In the genomic region with DNA sequence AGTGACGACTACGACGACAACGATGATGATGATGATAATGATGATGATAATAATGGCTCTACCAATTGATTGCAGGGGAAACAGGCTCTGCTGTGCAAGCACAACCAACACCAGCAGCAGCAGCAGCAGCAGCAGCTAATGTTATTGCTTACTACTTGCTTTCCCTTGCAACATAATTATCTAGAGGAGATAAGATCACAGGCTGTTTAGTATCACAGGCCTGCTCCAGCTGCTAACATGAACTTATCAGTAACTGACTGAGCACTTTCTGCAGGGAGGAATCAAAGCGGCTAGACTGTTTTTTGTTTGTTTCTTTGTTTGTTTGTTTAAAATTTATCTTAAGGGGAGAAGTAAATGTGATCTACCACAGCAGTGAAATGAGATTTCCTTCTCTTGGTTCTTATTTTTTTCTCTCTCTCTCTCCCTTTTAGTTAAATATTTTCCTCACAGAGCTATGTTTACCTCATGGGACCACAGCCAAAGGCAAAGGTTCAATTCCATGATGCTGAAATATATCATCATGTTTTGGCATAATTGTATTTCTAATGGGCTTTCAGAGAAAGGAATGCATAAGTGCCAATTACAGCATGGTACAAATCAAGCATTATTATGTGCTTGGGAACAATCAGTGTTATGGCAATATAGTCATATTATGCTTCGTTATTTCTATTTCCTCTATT, we compare ENCODE assay signal across 20 mouse cellular contexts.
DNase-seq lines count a peak whose midpoint lies in the region; ATAC-seq and TF ChIP-seq lines count a peak whose summit lies in the region.
"Had no signal": no experiment of that assay in that cellular context is flagged by ENCODE, and none has a peak within 500 bp of the region (broad histone marks: within the 10 kb centered on the region; RNA-seq: fewer than 3 reads in every experiment).

No protein-coding gene starts in this region.

- H3K4me3 ChIP-seq in kidney, postnatal 0 days (replicated peaks; ENCODE audit: low read depth, low read length): no peak overlapping the region
- no peak overlapping the region for H3K4me3 ChIP-seq in neural tube, embryonic 13.5 days
- no peak overlapping the region for H3K4me3 ChIP-seq in neural tube, embryonic 14.5 days (ENCODE audit: low read depth, low read length)
- H3K4me3 ChIP-seq: hindbrain, embryonic 13.5 days; intestine, embryonic 15.5 days had no signal

- no peak for ATAC-seq in kidney, postnatal 0 days (replicated peaks; ENCODE audit: low FRiP score, low read depth)
- peak; percentile 67; the same call in 1 of the 2 replicates for ATAC-seq in neural tube, embryonic 13.5 days (ENCODE audit: low read depth)
- ATAC-seq in neural tube, embryonic 14.5 days (ENCODE audit: low read depth): peak; percentile 73
- ATAC-seq: forebrain, postnatal 0 days; intestine, embryonic 15.5 days had no signal

- H3K36me3 ChIP-seq in kidney, postnatal 0 days (ENCODE audit: insufficient read depth, low read length): no peaks in the 10 kb centered on the region
- no peaks in the 10 kb centered on the region for H3K36me3 ChIP-seq in neural tube, embryonic 13.5 days
- H3K36me3 ChIP-seq in neural tube, embryonic 14.5 days (ENCODE audit: control insufficient read depth, insufficient read depth, low read length): no peaks in the 10 kb centered on the region
- H3K36me3 ChIP-seq: hindbrain, embryonic 13.5 days; intestine, embryonic 15.5 days had no signal

- 64% methylated on average over 6 of the region's 6 CpGs for WGBS in kidney, postnatal 0 days
- 61% methylated on average over 6 of the region's 6 CpGs for WGBS in neural tube, embryonic 13.5 days
- 68% methylated on average over 6 of the region's 6 CpGs for WGBS in neural tube, embryonic 14.5 days

- no peaks in the 10 kb centered on the region for H3K27me3 ChIP-seq in kidney, postnatal 0 days (ENCODE audit: insufficient read depth, low read length)
- no peaks in the 10 kb centered on the region for H3K27me3 ChIP-seq in neural tube, embryonic 13.5 days
- H3K27me3 ChIP-seq in neural tube, embryonic 14.5 days (ENCODE audit: control insufficient read depth, insufficient read depth, low read length): no peaks in the 10 kb centered on the region
- H3K27me3 ChIP-seq: CH12.LX; hindbrain, embryonic 13.5 days; intestine, embryonic 15.5 days had no signal

- H3K9me3 ChIP-seq in kidney, postnatal 0 days (replicated peaks; ENCODE audit: low read length): no peaks in the 10 kb centered on the region
- H3K9me3 ChIP-seq in neural tube, embryonic 13.5 days: no peaks in the 10 kb centered on the region
- H3K9me3 ChIP-seq in neural tube, embryonic 14.5 days (ENCODE audit: control insufficient read depth, low read length): no peaks in the 10 kb centered on the region
- H3K9me3 ChIP-seq: hindbrain, embryonic 13.5 days; intestine, embryonic 15.5 days had no signal

- no peak overlapping the region for H3K27ac ChIP-seq in kidney, postnatal 0 days
- H3K27ac ChIP-seq in neural tube, embryonic 13.5 days (replicated peaks): peak overlapping the region; percentile 40; the same call in 1 of the 2 replicates
- H3K27ac ChIP-seq in neural tube, embryonic 14.5 days (ENCODE audit: low read depth, low read length): no peak overlapping the region
- H3K27ac ChIP-seq: hindbrain, embryonic 13.5 days; intestine, embryonic 15.5 days had no signal

- no peak for TF ChIP-seq CTCF in kidney, postnatal 0 days (IDR thresholded peaks at IDR 0.05; ENCODE audit: low read depth)
- no peak for TF ChIP-seq CTCF in brain, embryonic 14.5 days (IDR thresholded peaks at IDR 0.05; ENCODE audit: borderline replicate concordance, extremely low read depth, insufficient read depth, insufficient read length)

- no peak overlapping the region for H3K9ac ChIP-seq in kidney, postnatal 0 days (ENCODE audit: low read depth, low read length)
- H3K9ac ChIP-seq in neural tube, embryonic 13.5 days: no peak overlapping the region
- H3K9ac ChIP-seq in neural tube, embryonic 14.5 days (replicated peaks; ENCODE audit: low read depth, low read length): no peak overlapping the region
- H3K9ac ChIP-seq: forebrain, postnatal 0 days; hindbrain, embryonic 13.5 days; intestine, embryonic 15.5 days had no signal

- H3K4me1 ChIP-seq in kidney, postnatal 0 days (replicated peaks; ENCODE audit: insufficient read depth, low read length): no peaks in the 10 kb centered on the region
- H3K4me1 ChIP-seq in neural tube, embryonic 13.5 days (replicated peaks): no peaks in the 10 kb centered on the region
- no peaks in the 10 kb centered on the region for H3K4me1 ChIP-seq in neural tube, embryonic 14.5 days (ENCODE audit: control insufficient read depth, insufficient read depth, low read length)
- H3K4me1 ChIP-seq: hindbrain, embryonic 13.5 days; intestine, embryonic 15.5 days had no signal

- peak; percentile 1 for DNase-seq in kidney, postnatal 0 days (ENCODE audit: low spot score)
- no peak for DNase-seq in kidney, adult 18-20 months
- DNase-seq in neural tube, embryonic 10.5 days (ENCODE audit: extremely low spot score, low spot score): no peak
- peak; percentile 24 for DNase-seq in brain, embryonic 14.5 days (ENCODE audit: low read depth)
- DNase-seq in right cerebral cortex, postnatal 10 days (ENCODE audit: low spot score in 2 of 2): no peak
- DNase-seq in gastrocnemius, postnatal 4 days (ENCODE audit: low spot score in 2 of 2): no peak
- DNase-seq: adrenal gland, adult 8-10 months; adrenal gland, postnatal 36 days; cerebellum, adult 18-20 months; cerebellum, adult 9-11 months; cerebellum, postnatal 36 days; forebrain, postnatal 0 days; gastrocnemius, postnatal 14 days; heart, postnatal 10 days; heart, postnatal 4 days had no signal

- TF ChIP-seq POLR2A in brain, embryonic 14.5 days (IDR thresholded peaks at IDR 0.05; ENCODE audit: borderline replicate concordance, extremely low read depth, insufficient read depth, insufficient read length, poor library complexity, severe bottlenecking): no peak

- H3K4me2 ChIP-seq in kidney, postnatal 0 days (ENCODE audit: low read length): no peak overlapping the region
- H3K4me2 ChIP-seq in neural tube, embryonic 13.5 days: no peak overlapping the region
- no peak overlapping the region for H3K4me2 ChIP-seq in neural tube, embryonic 14.5 days (ENCODE audit: low read depth, low read length)
- H3K4me2 ChIP-seq: hindbrain, embryonic 13.5 days; intestine, embryonic 15.5 days had no signal

Comparison
In these comparisons a context has a peak if more than half of its experiments do, and no peak if none do; other contexts are left out.
1. DNase-seq: peak in kidney, postnatal 0 days (single experiment) and brain, embryonic 14.5 days (single experiment); none in kidney, adult 18-20 months (single experiment), neural tube, embryonic 10.5 days (single experiment), right cerebral cortex, postnatal 10 days (0 of 2) and gastrocnemius, postnatal 4 days (0 of 2).